Mouse (Mus musculus) bone marrow macrophage, adult 2 months (primary cell): ENCODE measurements around the gene Ampd2.

Source experiments
- CTCF ChIP-seq: IDR thresholded peaks from 2 replicates; pipeline ENCODE4 v1.5.1; 2012; ENCODE audit warnings: low read depth, mild to moderate bottlenecking, low read length, moderate library complexity
- POLR2A ChIP-seq: IDR thresholded peaks from 2 replicates; pipeline ENCODE4 v1.6.1; 2012; ENCODE audit warnings: mild to moderate bottlenecking, low read depth, low read length, borderline replicate concordance

DNA sequence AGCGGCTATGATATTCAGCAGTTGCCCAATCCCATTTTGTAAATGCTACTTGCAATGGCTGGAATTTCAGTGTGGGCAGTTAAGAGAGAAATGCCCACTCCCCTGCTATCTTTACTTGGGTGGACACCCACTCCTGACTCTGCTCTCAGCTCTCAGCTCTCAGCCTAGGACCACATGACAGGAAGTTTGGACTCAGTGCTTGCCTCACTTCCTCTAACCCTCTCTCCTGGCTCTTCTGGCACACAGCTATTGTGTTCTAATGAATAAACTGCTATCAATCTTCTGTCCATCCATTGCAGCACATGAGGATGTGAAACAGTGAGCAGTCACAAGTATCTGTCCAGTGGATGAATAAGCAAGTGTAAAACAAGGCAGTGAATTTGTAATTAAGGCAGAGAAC, 46.0 kb upstream of the Ampd2 start:
- TF ChIP-seq POLR2A (no peak), CTCF (no peak)
